Mouse (Mus musculus) frontal cortex, postnatal 14 days (tissue): ENCODE data around the gene Epb41.

Experiments used
- DNase-seq, 2 experiments: peaks; one replicate each; pipeline ENCODE4 v3.0.0; 2022; ENCODE audit warnings: low spot score in 2 of 2

The Epb41 gene

GRCm38 (mm10) chr4:132048011-132048991, 26.8 kb downstream of the Epb41 start:
- peak; percentile 15 to 18 for DNase-seq

- no peak for DNase-seq
These were observed 31.4 kb downstream of the Epb41 start for GRCm38 (mm10) chr4:132043726-132044125.

GRCm38 (mm10) chr4:132041471-132042332, 33.4 kb downstream of the Epb41 start:
- no peak for DNase-seq

- no peak for DNase-seq
These were observed 35.0 kb downstream of the Epb41 start for GRCm38 (mm10) chr4:132039975-132040645.

GRCm38 (mm10) chr4:132039521-132039920, 35.6 kb downstream of the Epb41 start:
- DNase-seq, result no peak

GRCm38 (mm10) chr4:132038809-132039208, 36.3 kb downstream of the Epb41 start:
- no peak for DNase-seq

- DNase-seq, result no peak
These were observed 37.1 kb downstream of the Epb41 start for GRCm38 (mm10) chr4:132037991-132038390.

- DNase-seq, result no peak
These were observed 38.0 kb downstream of the Epb41 start for GRCm38 (mm10) chr4:132037137-132037536.

GRCm38 (mm10) chr4:132034242-132034641, 40.9 kb downstream of the Epb41 start:
- DNase-seq, result no peak

GRCm38 (mm10) chr4:132033183-132033582, 41.9 kb downstream of the Epb41 start:
- DNase-seq, result no peak

- no peak for DNase-seq
These were observed 45.0 kb downstream of the Epb41 start for GRCm38 (mm10) chr4:132029851-132030741.

GRCm38 (mm10) chr4:132027806-132028205, 47.3 kb downstream of the Epb41 start:
- no peak for DNase-seq

GRCm38 (mm10) chr4:132027167-132027566, 48.0 kb downstream of the Epb41 start:
- DNase-seq, result no peak

- DNase-seq, result no peak
These were observed 49.2 kb downstream of the Epb41 start for GRCm38 (mm10) chr4:132025738-132026527.

- DNase-seq, result no peak
These were observed 49.9 kb downstream of the Epb41 start for GRCm38 (mm10) chr4:132025264-132025663.

- DNase-seq, result no peak
These were observed 51.3 kb downstream of the Epb41 start for GRCm38 (mm10) chr4:132023816-132024215.

GRCm38 (mm10) chr4:132022639-132023038, 52.5 kb downstream of the Epb41 start:
- DNase-seq, result no peak

GRCm38 (mm10) chr4:132021883-132022282, 53.2 kb downstream of the Epb41 start:
- DNase-seq, result no peak

- DNase-seq, result no peak
These were observed 56.6 kb downstream of the Epb41 start for GRCm38 (mm10) chr4:132018547-132018946.

GRCm38 (mm10) chr4:132015374-132015773, 59.7 kb downstream of the Epb41 start:
- DNase-seq, result no peak
